Mouse (Mus musculus) kidney, embryonic 15.5 days (tissue): ENCODE measurements around the gene Slc25a40. TPM values are rescaled to one million over a fixed set of nuclear protein-coding genes. Genes with fewer than 3 reads are reported as not detected.

Source experiments
- polyA plus RNA-seq: library from polyadenylated mRNA; unstranded; fragments of >200 nt; fragmentation: Nextera tagmentation; extraction: Ambion mirVana; gene quantifications from 2 replicates; pipeline ENCODE4 v1.2.1, GENCODE M21; 2015

The Slc25a40 gene
- polyA plus RNA-seq, 1 experiment from 2014 or later: 13.3 TPM

Other genes with a start within 250 kb of the Slc25a40 start
- gene Adam22, start 54.7 kb upstream of the Slc25a40 start, polyA plus RNA-seq: 8.2 and 8.5 TPM in 2 replicates
- gene Dbf4, start 134 bp upstream of the Slc25a40 start, polyA plus RNA-seq: 41.0 and 45.1 TPM in 2 replicates
- gene Rundc3b, start 200.1 kb downstream of the Slc25a40 start, polyA plus RNA-seq: 2.7 TPM in 2 replicates
- gene Abcb1a, start 237.2 kb downstream of the Slc25a40 start, polyA plus RNA-seq: 0.19 and 0.43 TPM in 2 replicates